Mouse (Mus musculus) embryonic facial prominence, embryonic 10.5 days (tissue): ENCODE data around the gene Olfr872. TPM values are rescaled to one million over a fixed set of nuclear protein-coding genes. Genes with fewer than 3 reads are reported as not detected.
"Not testable (repeated sequence)": the region's sequence is repeated elsewhere in the genome, so short reads cannot be mapped to it uniquely, and the experiment has no call there.

Source experiments
- DNase-seq: peaks from one replicate; pipeline ENCODE4 v3.0.0-alpha.2; 2017; ENCODE audit warnings: low spot score
- H3K27ac ChIP-seq: fragments of 300-500 bp; sonication (generic); replicated peaks from 2 replicates; pipeline ENCODE4 v1.5.1; 2016; ENCODE audit warnings: mild to moderate bottlenecking
- H3K27me3 ChIP-seq: fragments of 300-500 bp; sonication (generic); replicated peaks from 2 replicates; pipeline ENCODE4 v1.6.1; 2016; ENCODE audit warnings: low read depth, mild to moderate bottlenecking; ENCODE audit not compliant: poor library complexity, severe bottlenecking
- H3K36me3 ChIP-seq: fragments of 300-500 bp; sonication (generic); replicated peaks from 2 replicates; pipeline ENCODE4 v1.6.1; 2016; ENCODE audit warnings: mild to moderate bottlenecking, moderate library complexity
- H3K4me1 ChIP-seq: fragments of 300-500 bp; sonication (generic); 2 replicates; pipeline ENCODE4 v1.6.1; 2016
- H3K4me3 ChIP-seq: fragments of 300-500 bp; sonication (generic); 2 replicates; pipeline ENCODE4 v1.5.1; 2016; ENCODE audit warnings: mild to moderate bottlenecking, moderate library complexity
- H3K9me3 ChIP-seq: fragments of 300-500 bp; sonication (generic); 2 replicates; pipeline ENCODE4 v1.6.1; 2016; ENCODE audit warnings: mild to moderate bottlenecking
- WGBS: fragments of 180-500 bp; shearing (Covaris S2); methylation state at CpG from one replicate; pipeline ENCODE4 v1.1.7; 2016; 5-methylcytosine and 5-hydroxymethylcytosine counted together
- polyA plus RNA-seq: library from polyadenylated mRNA; unstranded; fragments of >200 nt; fragmentation: Nextera tagmentation; extraction: Ambion mirVana; gene quantifications from 2 replicates; pipeline ENCODE4 v1.2.1, GENCODE M21; 2016

Gene Olfr872
- polyA plus RNA-seq = not detected in 2 replicates

DNA sequence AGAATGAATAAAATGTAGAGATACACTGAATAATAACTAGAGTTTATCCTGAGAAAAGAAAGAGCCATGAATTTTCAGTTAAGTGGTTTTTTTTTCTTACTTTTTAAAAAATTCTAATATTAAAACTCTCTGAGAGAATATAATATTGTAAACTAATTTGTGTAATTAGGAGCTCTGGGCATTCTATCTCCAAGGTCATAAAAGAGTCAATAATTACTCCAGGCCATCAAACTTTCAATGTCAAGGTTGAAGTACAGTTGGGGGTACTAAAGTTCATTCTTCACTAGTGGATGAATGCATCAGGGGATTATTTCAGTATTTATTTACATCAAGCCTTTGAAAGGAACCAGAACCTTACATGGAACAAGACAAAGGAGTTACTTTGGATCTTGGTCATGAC, at the start of gene Olfr872:
Olfr872 (plus strand) TSS at position 301 of the 400 bp plus-strand sequence.
- no peak within 1 kb of the TSS for H3K27ac ChIP-seq
- H3K9me3 ChIP-seq = peaks cover 11% of the 10 kb centered on the region
- H3K36me3 ChIP-seq = no peaks in the 10 kb centered on the region
- no peak for DNase-seq
- no peak within 1 kb of the TSS for H3K4me3 ChIP-seq
- no peaks in the 10 kb centered on the region for H3K27me3 ChIP-seq
- H3K4me1 ChIP-seq = no peaks in the 10 kb centered on the region

GRCm38 (mm10) chr9:20202131-20202530, 34.8 kb upstream of the Olfr872 start:
- WGBS = 69% methylated on average over 1 of the region's 1 CpGs
- Histone ChIP-seq H3K4me1 (no peaks in the 10 kb centered on the region), H3K27ac (no peak overlapping the region), H3K9me3 (peaks cover 23% of the 10 kb centered on the region; the same call in 1 of the 2 replicates), H3K27me3 (no peaks in the 10 kb centered on the region), H3K4me3 (no peak overlapping the region), H3K36me3 (no peaks in the 10 kb centered on the region)
- no peak for DNase-seq

- peaks cover 23% of the 10 kb centered on the region; the same call in 1 of the 2 replicates for H3K9me3 ChIP-seq
- not testable (repeated sequence) for H3K4me1 ChIP-seq, DNase-seq, H3K27ac ChIP-seq, H3K36me3 ChIP-seq, H3K27me3 ChIP-seq, H3K4me3 ChIP-seq
- 91% methylated on average over 7 of the region's 7 CpGs for WGBS
These were observed 33.4 kb upstream of the Olfr872 start for GRCm38 (mm10) chr9:20203413-20203984.

DNA sequence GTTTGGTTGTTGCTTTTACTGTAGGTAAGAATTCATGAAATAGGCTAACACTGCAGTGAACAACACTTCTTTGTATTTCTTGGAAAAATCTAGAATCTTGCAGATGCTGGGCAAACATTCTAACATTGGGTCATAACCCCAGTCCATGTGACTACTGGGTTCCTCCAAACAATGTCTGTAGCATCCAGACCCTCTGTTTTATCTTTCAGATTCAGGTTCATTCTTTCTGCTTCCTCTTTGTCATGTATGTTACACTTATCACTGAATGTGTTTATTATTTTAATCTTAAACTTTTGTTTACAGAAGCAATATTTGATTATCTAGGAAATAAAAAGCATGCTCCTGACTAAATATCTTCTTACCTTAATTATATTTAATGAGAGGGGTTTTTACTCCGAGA, 26.1 kb upstream of the Olfr872 start:
- H3K4me3 ChIP-seq = no peak overlapping the region
- DNase-seq = no peak
- no peak overlapping the region for H3K27ac ChIP-seq
- WGBS = 59% methylated on average over 1 of the region's 1 CpGs
- peaks cover 7% of the 10 kb centered on the region; the same call in 1 of the 2 replicates for H3K9me3 ChIP-seq
- no peaks in the 10 kb centered on the region for H3K4me1 ChIP-seq
- no peaks in the 10 kb centered on the region for H3K27me3 ChIP-seq
- H3K36me3 ChIP-seq = no peaks in the 10 kb centered on the region

- Histone ChIP-seq H3K27ac (no peak overlapping the region), H3K4me3 (no peak overlapping the region), H3K4me1 (no peaks in the 10 kb centered on the region), H3K27me3 (no peaks in the 10 kb centered on the region), H3K9me3 (peaks cover 8% of the 10 kb centered on the region), H3K36me3 (no peaks in the 10 kb centered on the region)
- WGBS = 79% methylated on average over 2 of the region's 2 CpGs
- no peak for DNase-seq
These were observed 25.4 kb upstream of the Olfr872 start for GRCm38 (mm10) chr9:20211477-20211876.

DNA sequence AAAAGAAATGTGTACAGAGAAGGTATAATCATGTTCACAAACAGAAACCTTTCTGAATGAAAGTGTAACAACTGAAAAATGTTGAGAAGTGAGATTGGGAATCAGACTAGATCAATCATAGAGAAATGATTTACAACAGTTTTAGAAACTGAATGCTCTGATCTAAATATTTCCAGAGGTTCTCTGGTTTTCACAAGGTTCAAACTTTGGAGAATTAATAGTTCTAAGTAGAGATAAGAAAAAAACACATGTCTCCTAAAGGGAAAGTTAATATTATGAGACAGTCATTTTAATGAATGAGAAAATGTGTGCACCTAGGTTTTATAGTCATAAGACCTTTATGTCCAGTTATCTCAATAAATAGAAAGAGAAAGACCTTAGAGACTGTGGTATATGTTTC, 25.0 kb upstream of the Olfr872 start, which contains the start of gene Olfr871:
Olfr871 (plus strand) TSS at position 301 of the 400 bp plus-strand sequence.
- peaks cover 8% of the 10 kb centered on the region for H3K9me3 ChIP-seq
- no peak within 1 kb of the TSS for H3K27ac ChIP-seq
- H3K27me3 ChIP-seq = no peaks in the 10 kb centered on the region

DNA sequence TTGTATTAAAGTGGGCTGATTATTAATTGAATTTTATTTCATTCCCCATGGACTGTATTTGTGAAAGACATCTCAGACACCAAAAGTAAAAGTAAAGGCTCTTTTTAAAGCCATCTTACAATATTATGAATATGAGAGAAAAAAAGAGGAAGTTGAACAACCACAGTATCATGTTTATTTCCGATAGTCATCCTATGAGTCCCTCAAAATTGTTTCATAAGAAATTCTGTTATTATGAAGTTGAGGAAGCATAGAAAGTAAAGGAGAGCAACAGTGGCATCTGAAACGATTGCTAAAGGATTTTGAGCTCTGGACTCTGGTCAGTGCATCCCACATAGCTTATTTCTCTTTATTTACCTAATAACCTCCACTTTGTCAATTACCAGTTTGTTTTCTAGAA, 459 bp downstream of the Olfr872 start:
- 81% methylated on average over 2 of the region's 2 CpGs for WGBS

More for the DNA sequence above, 25.0 kb upstream of the Olfr872 start, which contains the start of gene Olfr871:
- Histone ChIP-seq H3K4me3 (no peak within 1 kb of the TSS), H3K4me1 (no peaks in the 10 kb centered on the region), H3K36me3 (no peaks in the 10 kb centered on the region)
- DNase-seq = no peak

DNA sequence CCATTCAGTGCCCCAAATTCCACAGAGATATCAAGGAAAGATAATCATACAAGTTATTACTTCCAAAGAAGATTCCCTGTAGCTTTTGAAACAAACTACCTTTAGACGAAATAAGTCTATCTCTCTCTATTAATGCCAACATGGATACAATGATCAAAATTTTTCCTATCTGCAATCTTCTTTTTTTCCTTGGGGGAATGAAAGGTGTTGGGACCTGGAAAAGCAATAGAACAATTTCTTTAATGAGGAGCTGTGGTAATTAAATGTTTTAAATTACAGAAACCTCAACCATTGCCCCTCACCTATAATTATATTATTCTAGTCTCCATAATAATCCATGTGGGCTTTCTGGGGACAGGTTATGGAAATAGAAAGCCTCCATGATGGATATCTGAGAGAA, 45.1 kb downstream of the Olfr872 start, which contains the start of gene Olfr39:
Olfr39 (plus strand) TSS at position 301 of the 400 bp plus-strand sequence.
- 82% methylated on average over 1 of the region's 1 CpGs for WGBS
- Histone ChIP-seq H3K36me3 (no peaks in the 10 kb centered on the region), H3K4me3 (no peak within 1 kb of the TSS), H3K27me3 (no peaks in the 10 kb centered on the region), H3K27ac (no peak within 1 kb of the TSS), H3K4me1 (no peaks in the 10 kb centered on the region), H3K9me3 (0 out of 2 replicates have a peak, but pooled peaks cover 4% of the 10 kb centered on the region)
- DNase-seq = no peak

More for the DNA sequence above, 459 bp downstream of the Olfr872 start:
- DNase-seq = no peak
- Histone ChIP-seq H3K4me3 (no peak overlapping the region), H3K27me3 (no peaks in the 10 kb centered on the region), H3K4me1 (no peaks in the 10 kb centered on the region), H3K36me3 (no peaks in the 10 kb centered on the region), H3K27ac (no peak overlapping the region), H3K9me3 (peaks cover 10% of the 10 kb centered on the region)

DNA sequence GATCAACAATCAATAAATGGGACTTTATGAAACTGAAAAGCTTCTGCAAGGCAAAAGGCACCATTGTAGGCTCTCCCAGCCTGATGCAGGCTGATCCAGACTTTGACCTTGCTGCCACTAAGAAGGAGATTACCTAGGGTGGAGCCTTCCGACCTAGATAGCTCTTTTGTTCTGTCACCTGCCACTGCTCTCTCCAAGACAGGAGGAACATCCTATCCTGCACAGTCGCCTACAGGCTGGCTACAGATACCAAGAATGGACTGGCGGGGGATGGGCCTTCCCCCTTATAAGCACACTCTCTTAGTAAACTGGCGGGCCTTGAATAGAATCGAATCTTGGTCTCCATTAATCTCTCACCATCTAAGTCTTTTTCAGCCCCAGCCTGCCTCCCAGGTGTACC, 58.6 kb downstream of the Olfr872 start:
- H3K36me3 ChIP-seq, H3K27ac ChIP-seq, H3K27me3 ChIP-seq, H3K4me1 ChIP-seq, DNase-seq, H3K4me3 ChIP-seq: not testable (repeated sequence)
- peaks cover 16% of the 10 kb centered on the region for H3K9me3 ChIP-seq
- WGBS = 83% methylated on average over 5 of the region's 5 CpGs

GRCm38 (mm10) chr9:20298232-20298631, 61.3 kb downstream of the Olfr872 start, which contains the start of gene Olfr873:
TSS of gene Olfr873 (plus strand) at chr9:20298532.
- no peaks in the 10 kb centered on the region for H3K36me3 ChIP-seq
- H3K9me3 ChIP-seq = peaks cover 20% of the 10 kb centered on the region
- H3K4me3 ChIP-seq = no peak within 1 kb of the TSS
- no peaks in the 10 kb centered on the region for H3K27me3 ChIP-seq
- no peaks in the 10 kb centered on the region for H3K4me1 ChIP-seq
- H3K27ac ChIP-seq = no peak within 1 kb of the TSS
- WGBS = 82% methylated on average over 1 of the region's 1 CpGs
- DNase-seq = no peak

Other genes starting within 250 kb of the Olfr872 start
- not detected in 2 replicates for gene Olfr866, start 209.1 kb upstream of the Olfr872 start, polyA plus RNA-seq
- not detected in 2 replicates for gene Olfr867, start 179.6 kb upstream of the Olfr872 start, polyA plus RNA-seq
- not detected in 2 replicates for gene Olfr868, start 138.5 kb upstream of the Olfr872 start, polyA plus RNA-seq
- gene Olfr869, start 108.1 kb upstream of the Olfr872 start, polyA plus RNA-seq = not detected in 2 replicates
- gene Olfr870, start 63.1 kb upstream of the Olfr872 start, polyA plus RNA-seq = not detected in 2 replicates
- gene Olfr871, start 24.9 kb upstream of the Olfr872 start, polyA plus RNA-seq = not detected in 2 replicates
- gene Olfr39, start 45.2 kb downstream of the Olfr872 start, polyA plus RNA-seq = not detected in 2 replicates
- gene Olfr873, start 61.4 kb downstream of the Olfr872 start, polyA plus RNA-seq = not detected in 2 replicates
- not detected in 2 replicates for gene Olfr18, start 99.0 kb downstream of the Olfr872 start, polyA plus RNA-seq
- 30.9 and 31.0 TPM in 2 replicates for gene Zfp560, start 148.1 kb downstream of the Olfr872 start, polyA plus RNA-seq
- 24.8 and 25.4 TPM in 2 replicates for gene Zfp26, start 223.0 kb downstream of the Olfr872 start, polyA plus RNA-seq